Mouse (Mus musculus) cortical plate, adult 2 months (tissue): ENCODE data around the gene Gabbr2.

Experiments
- CTCF ChIP-seq: fragments of 200-500 bp; IDR thresholded peaks from 2 replicates; pipeline ENCODE4 v1.5.1; 2011; ENCODE audit warnings: mild to moderate bottlenecking, control low read depth, low read length; ENCODE audit not compliant: insufficient read depth; ENCODE audit errors: extremely low read depth
- POLR2A ChIP-seq: fragments of 200-500 bp; IDR thresholded peaks from 2 replicates; pipeline ENCODE4 v1.6.1; 2011; ENCODE audit warnings: mild to moderate bottlenecking, low read length, control low read depth; ENCODE audit not compliant: insufficient read depth; ENCODE audit errors: extremely low read depth

DNA sequence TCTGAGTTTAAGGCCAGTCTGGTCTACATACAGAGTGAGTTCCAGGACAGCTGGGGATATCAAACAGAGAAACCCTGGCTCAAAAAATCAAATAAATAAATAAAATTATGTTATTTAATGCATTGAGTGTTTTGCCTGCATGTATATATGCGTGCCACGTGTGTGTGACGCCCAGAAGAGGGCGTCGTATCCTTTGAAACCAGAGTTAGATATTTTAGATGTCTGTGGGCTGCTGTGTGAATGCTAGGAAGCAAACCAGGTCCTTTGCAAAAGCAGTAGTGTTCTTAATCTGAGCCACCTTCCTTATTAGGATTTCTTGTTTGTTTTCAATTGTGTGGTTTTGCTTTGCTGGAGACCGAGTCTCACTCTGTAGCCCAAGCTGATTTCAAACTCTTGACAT is 13.3 kb downstream of the Gabbr2 start:
- no peak for TF ChIP-seq CTCF
- no peak for TF ChIP-seq POLR2A
